Mouse (Mus musculus): ENCODE results near the gene Tmem100.

The Tmem100 gene

GRCm38 (mm10) chr11:90029841-90030398 is at the start of gene Tmem100:
Tmem100 (plus strand) TSS chr11:90030348.
- peak; percentile 92 for DNase-seq

- peak; percentile 16 for DNase-seq
These were observed 47.2 kb upstream of the Tmem100 start for GRCm38 (mm10) chr11:89982918-89983317.

- peak; percentile 55 for DNase-seq
These were observed 45.7 kb upstream of the Tmem100 start for GRCm38 (mm10) chr11:89984436-89984835.

GRCm38 (mm10) chr11:89985200-89986187 is 44.7 kb upstream of the Tmem100 start:
- DNase-seq: peak; percentile 77

GRCm38 (mm10) chr11:89986516-89986915 is 43.6 kb upstream of the Tmem100 start:
- peak; percentile 82 for DNase-seq

- peak; percentile 89 for DNase-seq
These were observed 41.1 kb upstream of the Tmem100 start for GRCm38 (mm10) chr11:89988936-89989589.

- DNase-seq: peak; percentile 12
These were observed 38.5 kb upstream of the Tmem100 start for GRCm38 (mm10) chr11:89991661-89992060.

GRCm38 (mm10) chr11:89994706-89995105 is 35.4 kb upstream of the Tmem100 start:
- DNase-seq: peak; percentile 29

- peak; percentile 18 for DNase-seq
These were observed 34.6 kb upstream of the Tmem100 start for GRCm38 (mm10) chr11:89995596-89995995.

GRCm38 (mm10) chr11:89996406-89996805 is 33.7 kb upstream of the Tmem100 start:
- DNase-seq: peak; percentile 76

- peak; percentile 35 for DNase-seq
These were observed 33.3 kb upstream of the Tmem100 start for GRCm38 (mm10) chr11:89996856-89997255.

- DNase-seq: peak; percentile 72
These were observed 31.0 kb upstream of the Tmem100 start for GRCm38 (mm10) chr11:89998996-89999770.

GRCm38 (mm10) chr11:90000666-90001065 is 29.5 kb upstream of the Tmem100 start:
- no peak for DNase-seq

GRCm38 (mm10) chr11:90001396-90002230 is 28.5 kb upstream of the Tmem100 start:
- peak; percentile 73 for DNase-seq

- peak; percentile 99 for DNase-seq
These were observed 27.7 kb upstream of the Tmem100 start, which contains the start of gene Pctp for GRCm38 (mm10) chr11:90002231-90002986. Pctp (minus strand) TSS chr11:90002894.

- no peak for DNase-seq
These were observed 27.2 kb upstream of the Tmem100 start for GRCm38 (mm10) chr11:90002987-90003348.

- DNase-seq: peak; percentile 40
These were observed 26.8 kb upstream of the Tmem100 start for GRCm38 (mm10) chr11:90003386-90003785.

- peak; percentile 53 for DNase-seq
These were observed 24.0 kb upstream of the Tmem100 start for GRCm38 (mm10) chr11:90006111-90006510.

- DNase-seq: no peak
These were observed 22.2 kb upstream of the Tmem100 start for GRCm38 (mm10) chr11:90007791-90008531.

GRCm38 (mm10) chr11:90013657-90014056 is 16.5 kb upstream of the Tmem100 start:
- DNase-seq: peak; percentile 66

All from heart, adult 11 months (tissue).